Comparison of ENCODE assay signal across 25 mouse cellular contexts in genomic region chr4:102810277-102810676, GRCm38 (mm10).
DNase-seq lines count a peak whose midpoint lies in the region; ATAC-seq and TF ChIP-seq lines count a peak whose summit lies in the region.
"Had no signal": no experiment of that assay in that cellular context is flagged by ENCODE, and none has a peak within 500 bp of the region (broad histone marks: within the 10 kb centered on the region; RNA-seq: fewer than 3 reads in every experiment).

No protein-coding gene starts in this region.

- WGBS in liver, adult 2 months: 23% methylated on average over 1 of the region's 1 CpGs
- 49% methylated on average over 1 of the region's 1 CpGs for WGBS in liver, embryonic 14.5 days (ENCODE audit: insufficient replicate concordance)
- 43% methylated on average over 1 of the region's 1 CpGs for WGBS in liver, embryonic 12.5 days (ENCODE audit: insufficient replicate concordance)
- WGBS in liver, postnatal 0 days (ENCODE audit: insufficient replicate concordance): 59% methylated on average over 1 of the region's 1 CpGs

- DNase-seq in heart, adult 11 months: peak; percentile 16
- DNase-seq in heart, adult 18-20 months: no peak
- DNase-seq in liver, adult 2 months (ENCODE audit: extremely low read depth, low read depth, low spot score): peak; percentile 99
- DNase-seq in liver: no peak
- DNase-seq in liver, embryonic 14.5 days (ENCODE audit: low read depth in 3 of 3, low spot score in 3 of 3): no peak
- no peak for DNase-seq in liver, postnatal 0 days
- DNase-seq in left cerebral cortex, postnatal 14 days (ENCODE audit: low spot score in 2 of 2): no peak
- DNase-seq: adrenal gland, adult 8-10 months; adrenal gland, postnatal 14 days; adrenal gland, postnatal 36 days; B cell, adult 2 months; cerebellum, adult 11-12 months; cerebellum, adult 2 months; cerebellum, adult 9-10 months; cerebellum, postnatal 10 days; cerebellum, postnatal 25 days had no signal

- no peak for TF ChIP-seq CTCF in liver, adult 2 months (IDR thresholded peaks at IDR 0.05; ENCODE audit: low read depth, low read length)
- TF ChIP-seq CTCF in liver, embryonic 14.5 days (IDR thresholded peaks at IDR 0.05; ENCODE audit: low read depth): no peak
- TF ChIP-seq CTCF in liver, postnatal 0 days (IDR thresholded peaks at IDR 0.05; ENCODE audit: low read depth): no peak

- no peaks in the 10 kb centered on the region for H3K36me3 ChIP-seq in liver, adult 2 months (ENCODE audit: control insufficient read depth, insufficient read depth, low read length)
- no peaks in the 10 kb centered on the region for H3K36me3 ChIP-seq in liver, embryonic 14.5 days (replicated peaks; ENCODE audit: control insufficient read depth, insufficient read depth, low read depth)
- no peaks in the 10 kb centered on the region for H3K36me3 ChIP-seq in liver, embryonic 12.5 days
- H3K36me3 ChIP-seq in liver, postnatal 0 days (replicated peaks; ENCODE audit: insufficient read depth, low read length): no peaks in the 10 kb centered on the region
- H3K36me3 ChIP-seq: embryonic facial prominence, embryonic 10.5 days; embryonic facial prominence, embryonic 12.5 days; G1E had no signal

- no peak overlapping the region; the same call in 1 of the 2 replicates for H3K9ac ChIP-seq in liver, adult 2 months (ENCODE audit: low read depth, low read length)
- H3K9ac ChIP-seq in liver, embryonic 14.5 days (replicated peaks): no peak overlapping the region
- no peak overlapping the region for H3K9ac ChIP-seq in liver, embryonic 12.5 days
- no peak overlapping the region for H3K9ac ChIP-seq in liver, postnatal 0 days (replicated peaks)
- H3K9ac ChIP-seq: embryonic facial prominence, embryonic 12.5 days; forebrain, embryonic 13.5 days had no signal

- intact Hi-C loops in left cerebral cortex, postnatal 14 days (cut with DNase I): no loop called here

- no peaks in the 10 kb centered on the region for H3K79me2 ChIP-seq in liver, adult 2 months (ENCODE audit: control insufficient read depth, insufficient read depth, low read length)

- TF ChIP-seq EP300 in liver, embryonic 14.5 days (IDR thresholded peaks at IDR 0.05; ENCODE audit: low read depth): no peak
- peak; percentile 24; the same call in 1 of the 2 replicates for TF ChIP-seq EP300 in liver, postnatal 0 days (IDR thresholded peaks at IDR 0.05; ENCODE audit: low read depth)

- peaks cover 19% of the 10 kb centered on the region for H3K4me1 ChIP-seq in liver, adult 2 months (ENCODE audit: control insufficient read depth, insufficient read depth, low read length)
- peaks cover 0 to 15% of the 10 kb centered on the region in 2 experiments; a peak in 2 of 4 replicates for H3K4me1 ChIP-seq in liver, embryonic 14.5 days (replicated peaks; ENCODE audit: control insufficient read depth in 2 of 2, insufficient read depth in 2 of 2, low read length in 1 of 2)
- H3K4me1 ChIP-seq in liver, embryonic 12.5 days: peaks cover 5% of the 10 kb centered on the region; the same call in 1 of the 2 replicates
- H3K4me1 ChIP-seq in liver, postnatal 0 days (ENCODE audit: insufficient read depth): peaks cover 10% of the 10 kb centered on the region
- H3K4me1 ChIP-seq: forebrain, embryonic 13.5 days had no signal

- peak overlapping the region; percentile 77 for H3K27ac ChIP-seq in liver, adult 2 months (replicated peaks; ENCODE audit: insufficient read depth, low read depth, low read length)
- no peak overlapping the region for H3K27ac ChIP-seq in liver, embryonic 14.5 days
- no peak overlapping the region for H3K27ac ChIP-seq in liver, embryonic 12.5 days
- H3K27ac ChIP-seq in liver, postnatal 0 days (ENCODE audit: low read depth): 0 out of 2 replicates have a peak overlapping the region, but pooled peaks have one; percentile 12
- H3K27ac ChIP-seq: embryonic facial prominence, embryonic 12.5 days; forebrain, embryonic 13.5 days had no signal

- no peak overlapping the region for H3K4me3 ChIP-seq in liver, adult 2 months (ENCODE audit: insufficient read depth, low read depth, low read length)
- H3K4me3 ChIP-seq in liver, embryonic 14.5 days (ENCODE audit: insufficient read depth in 1 of 2, low read depth in 2 of 2, low read length in 2 of 2): no peak overlapping the region
- H3K4me3 ChIP-seq in liver, embryonic 12.5 days: no peak overlapping the region
- no peak overlapping the region for H3K4me3 ChIP-seq in liver, postnatal 0 days (ENCODE audit: low read depth, low read length)
- H3K4me3 ChIP-seq: embryonic facial prominence, embryonic 10.5 days; embryonic facial prominence, embryonic 12.5 days; forebrain, embryonic 13.5 days had no signal

- no peaks in the 10 kb centered on the region for H3K27me3 ChIP-seq in liver, adult 2 months (ENCODE audit: control insufficient read depth, insufficient read depth, low read length)
- H3K27me3 ChIP-seq in liver, embryonic 14.5 days (ENCODE audit: control insufficient read depth, insufficient read depth, low read length): no peaks in the 10 kb centered on the region
- H3K27me3 ChIP-seq in liver, embryonic 12.5 days (replicated peaks): no peaks in the 10 kb centered on the region
- H3K27me3 ChIP-seq in liver, postnatal 0 days (ENCODE audit: insufficient read depth, low read length): no peaks in the 10 kb centered on the region
- H3K27me3 ChIP-seq: CH12.LX; embryonic facial prominence, embryonic 12.5 days; forebrain, embryonic 13.5 days; Patski had no signal

- H3K9me3 ChIP-seq in liver, embryonic 14.5 days (ENCODE audit: control insufficient read depth, low read length): no peaks in the 10 kb centered on the region
- H3K9me3 ChIP-seq in liver, embryonic 12.5 days (replicated peaks): no peaks in the 10 kb centered on the region
- H3K9me3 ChIP-seq in liver, postnatal 0 days (ENCODE audit: low read length): no peaks in the 10 kb centered on the region
- H3K9me3 ChIP-seq: embryonic facial prominence, embryonic 10.5 days; embryonic facial prominence, embryonic 12.5 days; forebrain, embryonic 13.5 days had no signal

- no peak overlapping the region for H3K4me2 ChIP-seq in liver, embryonic 14.5 days (ENCODE audit: low read depth)
- H3K4me2 ChIP-seq in liver, embryonic 12.5 days: no peak overlapping the region
- no peak overlapping the region for H3K4me2 ChIP-seq in liver, postnatal 0 days (ENCODE audit: low read depth, low read length)
- H3K4me2 ChIP-seq: embryonic facial prominence, embryonic 12.5 days; forebrain, embryonic 13.5 days had no signal

- TF ChIP-seq POLR2A in liver, adult 2 months (IDR thresholded peaks at IDR 0.05; ENCODE audit: extremely low read depth, insufficient read depth, low read length): no peak

- 0 out of 2 replicates have a peak, but pooled peaks have one; percentile 23 for ATAC-seq in liver, embryonic 14.5 days (ENCODE audit: insufficient read depth)
- no peak for ATAC-seq in liver, embryonic 12.5 days
- ATAC-seq in liver, postnatal 0 days: peak; percentile 86
- ATAC-seq: activated CD4-positive, CD25-positive, alpha-beta regulatory T cell, adult 4 months; CD4-positive, CD25-positive, alpha-beta regulatory T cell, adult 4 months; forebrain, embryonic 13.5 days; Patski had no signal

Comparison
In these comparisons a context has a peak if more than half of its experiments do, and no peak if none do; other contexts are left out.
1. DNase-seq: peak in heart, adult 11 months (single experiment) and liver, adult 2 months (single experiment); none in heart, adult 18-20 months (0 of 2), liver (single experiment), liver, embryonic 14.5 days (0 of 3), liver, postnatal 0 days (single experiment) and left cerebral cortex, postnatal 14 days (0 of 2).
2. H3K27ac ChIP-seq: peak in liver, adult 2 months (single experiment) and liver, postnatal 0 days (single experiment); none in liver, embryonic 14.5 days (single experiment) and liver, embryonic 12.5 days (single experiment).